Mouse (Mus musculus) midbrain, embryonic 16.5 days (tissue): ENCODE results near the gene Smco3. TPM values are rescaled to one million over a fixed set of nuclear protein-coding genes. Genes with fewer than 3 reads are reported as not detected.

ENCODE experiments used
- ATAC-seq: fragments of 200-750 bp; cut with Nextera tagmentation; 2 replicates; pipeline ENCODE4 v1.8.0; 2017; ENCODE audit warnings: moderate TSS enrichment
- H3K27ac ChIP-seq: fragments of 300-500 bp; sonication (generic); 2 replicates; pipeline ENCODE4 v1.5.1; 2014; ENCODE audit warnings: mild to moderate bottlenecking, low read length, mixed read lengths
- H3K27me3 ChIP-seq: fragments of 300-500 bp; sonication (generic); 2 replicates; pipeline ENCODE4 v1.6.1; 2014; ENCODE audit warnings: low read depth, low read length, mixed read lengths; ENCODE audit not compliant: control insufficient read depth, insufficient read depth
- H3K36me3 ChIP-seq: fragments of 300-500 bp; sonication (generic); 2 replicates; pipeline ENCODE4 v1.6.1; 2014; ENCODE audit warnings: mild to moderate bottlenecking, low read length, moderate library complexity, mixed read lengths; ENCODE audit not compliant: control insufficient read depth, insufficient read depth
- H3K4me1 ChIP-seq: fragments of 300-500 bp; sonication (generic); 2 replicates; pipeline ENCODE4 v1.6.1; 2014; ENCODE audit warnings: mild to moderate bottlenecking, low read length, mixed read lengths; ENCODE audit not compliant: control insufficient read depth, insufficient read depth
- H3K4me2 ChIP-seq: fragments of 300-500 bp; sonication (generic); 2 replicates; pipeline ENCODE4 v1.6.1; 2014; ENCODE audit warnings: mild to moderate bottlenecking, low read length, mixed read lengths
- H3K4me3 ChIP-seq: fragments of 300-500 bp; sonication (generic); 2 replicates; pipeline ENCODE4 v1.5.1; 2014; ENCODE audit warnings: low read depth, mild to moderate bottlenecking, low read length, moderate library complexity, mixed read lengths
- H3K9ac ChIP-seq: fragments of 300-500 bp; sonication (generic); 2 replicates; pipeline ENCODE4 v1.6.1; 2014; ENCODE audit warnings: low read depth, low read length, mixed read lengths
- H3K9me3 ChIP-seq: fragments of 300-500 bp; sonication (generic); replicated peaks from 2 replicates; pipeline ENCODE4 v1.6.1; 2014; ENCODE audit warnings: mild to moderate bottlenecking, low read length, mixed read lengths; ENCODE audit not compliant: control insufficient read depth, poor library complexity, severe bottlenecking
- WGBS: fragments of 180-500 bp; shearing (Covaris S2); extraction: QIAGEN DNeasy Blood & Tissue Kit; methylation state at CpG from one replicate; pipeline ENCODE4 v1.1.7; 2014; 5-methylcytosine and 5-hydroxymethylcytosine counted together
- polyA plus RNA-seq: library from polyadenylated mRNA; unstranded; fragments of >200 nt; fragmentation: Nextera tagmentation; extraction: Ambion mirVana; gene quantifications from 2 replicates; pipeline ENCODE4 v1.2.1, GENCODE M21; 2015

The Smco3 gene
- polyA plus RNA-seq, 1 experiment from 2014 or later: 1.2 TPM

DNA sequence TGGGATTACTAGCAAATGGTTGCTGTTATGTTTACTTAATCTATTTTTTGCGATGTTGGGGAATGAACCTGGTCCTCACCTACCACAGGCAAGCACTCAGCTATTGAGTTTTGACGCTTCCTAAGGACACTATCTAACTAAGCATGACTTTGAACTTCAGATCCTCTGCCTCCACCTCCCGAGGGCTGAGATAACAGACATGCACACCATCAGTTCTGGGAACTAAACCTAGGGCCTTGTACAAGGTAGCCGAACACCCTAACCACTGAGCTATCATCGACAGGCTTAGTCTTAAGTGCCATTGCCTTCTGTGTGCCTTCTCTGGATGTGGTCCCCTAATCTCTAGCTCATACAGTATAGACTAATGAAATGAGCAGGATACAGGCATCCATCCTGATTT, 30.1 kb upstream of the Smco3 start:
- no peak for ATAC-seq
- H3K4me3 ChIP-seq: no peak overlapping the region
- no peak overlapping the region for H3K4me2 ChIP-seq
- H3K4me1 ChIP-seq: no peaks in the 10 kb centered on the region
- no peaks in the 10 kb centered on the region for H3K36me3 ChIP-seq
- H3K27me3 ChIP-seq: no peaks in the 10 kb centered on the region
- H3K9ac ChIP-seq: no peak overlapping the region
- 92% methylated on average over 5 of the region's 5 CpGs for WGBS
- no peaks in the 10 kb centered on the region for H3K9me3 ChIP-seq
- no peak overlapping the region for H3K27ac ChIP-seq

DNA sequence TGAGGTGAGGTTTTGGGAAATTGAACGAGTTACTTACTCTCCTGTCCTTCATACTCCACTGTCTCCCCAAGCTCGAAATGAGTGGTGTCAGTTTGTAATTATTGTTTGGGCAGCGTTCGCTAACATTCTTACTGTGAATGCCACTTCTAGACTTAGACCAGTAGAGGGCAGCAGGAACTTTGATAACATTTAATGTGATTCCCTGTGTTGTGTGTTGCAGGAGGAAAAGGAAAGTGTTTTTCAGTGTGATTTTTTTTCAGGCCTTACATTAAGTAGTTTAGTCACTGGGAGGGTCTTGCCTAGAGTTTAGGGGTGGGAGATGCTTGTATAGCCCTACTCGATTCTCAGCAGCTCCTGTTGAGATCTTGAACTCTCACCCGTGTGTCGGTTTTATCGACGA, 25.8 kb upstream of the Smco3 start:
- no peaks in the 10 kb centered on the region for H3K27me3 ChIP-seq
- WGBS: 53% methylated on average over 9 of the region's 9 CpGs
- no peaks in the 10 kb centered on the region for H3K4me1 ChIP-seq
- no peak overlapping the region for H3K4me3 ChIP-seq
- H3K9me3 ChIP-seq: no peaks in the 10 kb centered on the region
- H3K36me3 ChIP-seq: no peaks in the 10 kb centered on the region
- no peak overlapping the region for H3K27ac ChIP-seq
- ATAC-seq: peak; percentile 45
- H3K4me2 ChIP-seq: no peak overlapping the region
- no peak overlapping the region for H3K9ac ChIP-seq

DNA sequence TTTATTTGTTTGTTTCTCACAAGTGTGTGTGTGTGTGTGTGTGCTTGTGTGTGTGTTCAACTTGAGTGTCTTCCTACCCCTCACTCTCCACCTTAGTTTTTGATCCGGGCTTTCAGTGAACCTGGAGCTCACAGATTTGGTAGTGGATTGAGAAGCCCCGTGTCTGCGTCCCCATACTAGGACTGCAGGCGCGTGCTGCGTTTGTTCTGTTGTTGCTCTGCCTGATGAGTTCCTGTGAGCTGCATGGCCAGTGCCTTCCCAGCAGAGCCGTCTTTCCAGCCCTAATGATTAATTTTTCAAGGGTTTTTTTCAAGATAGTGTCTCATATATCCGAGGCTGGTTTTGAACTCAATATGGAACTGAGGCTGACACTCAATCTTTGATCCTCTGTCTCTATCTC, 23.2 kb upstream of the Smco3 start:
- WGBS: 79% methylated on average over 8 of the region's 8 CpGs
- H3K4me2 ChIP-seq: no peak overlapping the region
- no peaks in the 10 kb centered on the region for H3K4me1 ChIP-seq

GRCm38 (mm10) chr6:136857873-136858260, 22.6 kb upstream of the Smco3 start:
- 64% methylated on average over 11 of the region's 11 CpGs for WGBS
- no peak overlapping the region for H3K4me3 ChIP-seq
- H3K27me3 ChIP-seq: no peaks in the 10 kb centered on the region
- no peak overlapping the region for H3K4me2 ChIP-seq
- no peaks in the 10 kb centered on the region for H3K36me3 ChIP-seq
- ATAC-seq: no peak
- no peak overlapping the region for H3K9ac ChIP-seq
- no peaks in the 10 kb centered on the region for H3K9me3 ChIP-seq
- no peak overlapping the region for H3K27ac ChIP-seq
- no peaks in the 10 kb centered on the region for H3K4me1 ChIP-seq

More for the DNA sequence above, 23.2 kb upstream of the Smco3 start:
- no peaks in the 10 kb centered on the region for H3K27me3 ChIP-seq
- H3K27ac ChIP-seq: no peak overlapping the region
- H3K9me3 ChIP-seq: no peaks in the 10 kb centered on the region
- no peak for ATAC-seq
- no peak overlapping the region for H3K9ac ChIP-seq
- no peaks in the 10 kb centered on the region for H3K36me3 ChIP-seq
- H3K4me3 ChIP-seq: no peak overlapping the region

DNA sequence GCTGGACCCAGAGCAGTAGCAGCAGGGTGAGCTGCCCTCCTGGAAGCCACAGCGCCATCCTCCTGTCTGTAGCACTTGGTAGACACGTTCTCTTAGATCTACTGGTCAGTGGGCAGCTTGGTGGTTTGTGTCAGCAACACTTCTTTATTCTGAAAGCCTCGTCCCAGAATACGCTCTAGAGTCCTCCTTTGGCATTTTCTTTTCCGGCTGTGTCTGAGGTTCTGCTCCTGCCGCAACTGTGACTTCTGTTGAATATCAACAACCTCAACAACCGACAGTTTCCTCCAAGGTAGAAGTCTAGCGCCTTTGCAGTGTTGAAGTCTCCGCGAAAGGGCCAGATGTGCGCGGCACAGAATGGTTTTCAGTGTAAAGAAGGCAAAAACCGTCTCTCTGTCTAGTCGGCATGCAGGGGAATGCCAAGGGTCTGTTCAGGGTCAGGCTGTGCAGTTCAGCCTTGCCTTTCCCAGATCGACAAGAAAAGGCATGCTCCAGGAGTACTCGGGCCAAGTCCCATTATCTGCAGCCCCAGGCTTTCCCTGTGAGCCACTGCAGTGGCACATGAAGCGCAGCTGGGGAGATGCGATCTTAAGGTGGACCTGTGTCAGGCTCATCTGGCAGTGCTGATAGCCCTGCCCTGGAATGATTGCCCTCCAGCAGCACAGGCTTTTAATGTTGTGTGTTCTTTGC, 22.1 kb upstream of the Smco3 start, which contains the start of gene Art4:
TSS of gene Art4 (minus strand) at position 548 of the 687 bp plus-strand sequence.
- no peak for ATAC-seq
- H3K4me1 ChIP-seq: peaks cover 3% of the 10 kb centered on the region; the same call in 1 of the 2 replicates
- no peak within 1 kb of the TSS for H3K9ac ChIP-seq
- no peak within 1 kb of the TSS for H3K4me3 ChIP-seq
- 77% methylated on average over 18 of the region's 18 CpGs for WGBS
- no peak within 1 kb of the TSS for H3K4me2 ChIP-seq
- H3K36me3 ChIP-seq: no peaks in the 10 kb centered on the region
- no peak within 1 kb of the TSS for H3K27ac ChIP-seq
- no peaks in the 10 kb centered on the region for H3K27me3 ChIP-seq
- no peaks in the 10 kb centered on the region for H3K9me3 ChIP-seq

- Histone ChIP-seq H3K9me3 (no peaks in the 10 kb centered on the region), H3K27ac (no peak overlapping the region), H3K36me3 (no peaks in the 10 kb centered on the region), H3K4me3 (no peak overlapping the region), H3K9ac (no peak overlapping the region), H3K4me2 (no peak overlapping the region), H3K4me1 (peaks cover 3% of the 10 kb centered on the region; the same call in 1 of the 2 replicates), H3K27me3 (no peaks in the 10 kb centered on the region)
- 70% methylated on average over 14 of the region's 14 CpGs for WGBS
- ATAC-seq: no peak
These were observed 20.9 kb upstream of the Smco3 start for GRCm38 (mm10) chr6:136856071-136856636.

DNA sequence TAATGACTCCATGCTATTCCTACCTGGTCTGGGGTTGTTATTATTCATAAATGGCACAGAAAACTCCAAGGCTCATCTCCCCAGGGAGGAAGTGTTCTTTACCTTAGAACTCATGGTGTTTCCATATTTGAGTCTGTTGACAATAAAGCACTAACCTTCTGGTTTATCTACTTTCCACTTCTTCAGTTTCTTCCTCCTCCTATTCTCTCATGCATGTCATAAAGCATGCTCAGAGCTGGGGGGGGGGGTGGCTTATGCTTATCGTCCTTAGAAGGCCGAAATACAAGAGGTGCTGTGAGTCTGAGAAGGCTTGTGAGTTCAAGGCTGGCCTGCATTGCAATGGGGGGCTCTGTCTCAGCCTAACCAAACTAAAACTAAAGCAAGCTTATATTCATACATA, 19.9 kb upstream of the Smco3 start:
- 69% methylated on average over 2 of the region's 2 CpGs for WGBS
- Histone ChIP-seq H3K9ac (no peak overlapping the region), H3K4me2 (no peak overlapping the region)

GRCm38 (mm10) chr6:136854361-136854781, 19.1 kb upstream of the Smco3 start:
- no peak overlapping the region for H3K27ac ChIP-seq
- no peak overlapping the region for H3K4me2 ChIP-seq
- 91% methylated on average over 11 of the region's 11 CpGs for WGBS
- H3K27me3 ChIP-seq: no peaks in the 10 kb centered on the region
- peaks cover 3% of the 10 kb centered on the region; the same call in 1 of the 2 replicates for H3K4me1 ChIP-seq
- H3K4me3 ChIP-seq: no peak overlapping the region
- no peaks in the 10 kb centered on the region for H3K36me3 ChIP-seq
- no peak overlapping the region for H3K9ac ChIP-seq
- no peak for ATAC-seq
- no peaks in the 10 kb centered on the region for H3K9me3 ChIP-seq

More for the DNA sequence above, 19.9 kb upstream of the Smco3 start:
- Histone ChIP-seq H3K4me1 (peaks cover 3% of the 10 kb centered on the region; the same call in 1 of the 2 replicates), H3K27me3 (no peaks in the 10 kb centered on the region), H3K36me3 (no peaks in the 10 kb centered on the region), H3K4me3 (no peak overlapping the region), H3K9me3 (no peaks in the 10 kb centered on the region), H3K27ac (no peak overlapping the region)
- ATAC-seq: no peak

- WGBS: 51% methylated on average over 3 of the region's 3 CpGs
- no peak for ATAC-seq
- peak overlapping the region; percentile 43 for H3K27ac ChIP-seq
These were observed 17.5 kb upstream of the Smco3 start for GRCm38 (mm10) chr6:136852762-136853161.

More at GRCm38 (mm10) chr6:136852762-136853161, 17.5 kb upstream of the Smco3 start:
- Histone ChIP-seq H3K9me3 (no peaks in the 10 kb centered on the region), H3K4me3 (no peak overlapping the region), H3K36me3 (no peaks in the 10 kb centered on the region), H3K4me2 (no peak overlapping the region), H3K9ac (no peak overlapping the region), H3K4me1 (peaks cover 3% of the 10 kb centered on the region; the same call in 1 of the 2 replicates), H3K27me3 (no peaks in the 10 kb centered on the region)
